Mouse (Mus musculus) MEL (cell line): ENCODE data around the gene Map1s.

Experiments used
- CTCF ChIP-seq, 3 experiments: IDR thresholded peaks in 2 of 3; conservative IDR thresholded peaks in 1 of 3; 2 replicates each; pipeline ENCODE4 v1.5.1; 2011 to 2012; ENCODE audit warnings: low read length in 3 of 3, low read depth in 2 of 3, mild to moderate bottlenecking in 2 of 3, improper control_type of control experiment in 1 of 3, inconsistent platforms in 1 of 3, mixed read lengths in 1 of 3, moderate library complexity in 1 of 3; ENCODE audit not compliant: control insufficient read depth in 1 of 3, insufficient read depth in 1 of 3, poor library complexity in 1 of 3, severe bottlenecking in 1 of 3
- ZC3H11A ChIP-seq: IDR thresholded peaks from 2 replicates; pipeline ENCODE4 v1.6.1; 2012; ENCODE audit warnings: low read depth, mild to moderate bottlenecking, inconsistent platforms, low read length, improper control_type of control experiment
- ZKSCAN1 ChIP-seq: IDR thresholded peaks from 2 replicates; pipeline ENCODE4 v1.6.1; 2012; ENCODE audit warnings: low read depth, mild to moderate bottlenecking, inconsistent platforms, low read length, improper control_type of control experiment, moderate library complexity

DNA sequence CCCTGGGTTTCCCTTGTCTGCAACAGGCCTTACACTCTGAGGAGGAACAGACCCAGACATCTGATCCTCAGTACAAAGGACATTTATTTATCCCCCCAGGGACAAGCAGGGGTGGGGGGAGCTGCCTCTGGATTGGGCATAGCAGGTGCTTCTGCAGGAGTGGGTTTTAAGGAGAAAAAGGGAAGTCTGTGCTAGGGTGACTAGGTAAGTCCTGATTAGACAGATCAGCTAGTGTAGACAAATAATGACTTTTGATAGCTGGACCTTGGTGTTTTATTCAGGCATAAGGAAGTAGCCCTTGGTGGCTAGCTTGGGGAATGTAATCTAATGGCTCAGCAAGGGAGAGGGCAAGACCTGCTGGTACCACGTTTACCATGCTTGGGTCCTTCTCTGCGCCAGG is 6.5 kb upstream of the Map1s start:
- TF ChIP-seq ZC3H11A = no peak
- no peak for TF ChIP-seq CTCF (IDR thresholded peaks at IDR 0.05 in 2 of 3, conservative IDR thresholded peaks at IDR 0.05 in 1 of 3; ENCODE audit: control insufficient read depth in 1 of 3, insufficient read depth in 1 of 3, low read depth in 2 of 3, low read length in 3 of 3, poor library complexity in 1 of 3, severe bottlenecking in 1 of 3)
- no peak for TF ChIP-seq ZKSCAN1
